Mouse (Mus musculus): ENCODE measurements around the gene Fbn1. TPM values are rescaled to one million over a fixed set of nuclear protein-coding genes. Genes with fewer than 3 reads are reported as not detected.

Gene Fbn1
- polyA plus RNA-seq, 2 experiments: 0.73 to 1.3 TPM

DNA sequence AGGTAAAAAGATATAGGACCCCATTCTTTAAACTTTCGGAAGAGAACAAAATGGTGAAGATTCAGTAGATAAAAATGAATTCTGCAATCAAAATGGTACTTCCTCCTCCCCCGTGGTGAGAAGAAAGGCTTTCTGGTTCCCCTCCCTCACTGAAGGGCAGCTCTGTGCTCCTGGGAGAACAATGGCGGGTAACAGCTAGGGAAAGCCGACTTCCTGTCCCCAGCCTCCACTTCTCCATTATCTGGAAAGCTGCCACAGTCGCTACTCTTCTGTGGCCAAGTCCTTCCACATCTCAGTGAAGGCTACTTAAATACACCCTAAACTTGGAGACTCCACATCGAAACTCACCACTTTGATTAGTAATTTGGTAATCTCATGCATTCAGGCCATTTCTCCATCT is 43.8 kb downstream of the Fbn1 start:
- DNase-seq (ENCODE audit: low read depth in 3 of 3, low spot score in 3 of 3) (no peak), ATAC-seq (ENCODE audit: insufficient read depth) (no peak)
- Histone ChIP-seq H3K36me3 (replicated peaks; ENCODE audit: control insufficient read depth, insufficient read depth, low read depth) (no peaks in the 10 kb centered on the region), H3K4me3 (ENCODE audit: insufficient read depth in 1 of 2, low read depth in 2 of 2, low read length in 2 of 2) (no peak overlapping the region), H3K9ac (replicated peaks) (no peak overlapping the region), H3K4me1 (replicated peaks; ENCODE audit: control insufficient read depth in 2 of 2, insufficient read depth in 2 of 2, low read length in 1 of 2) (no peaks in the 10 kb centered on the region), H3K4me2 (ENCODE audit: low read depth) (no peak overlapping the region), H3K27me3 (ENCODE audit: control insufficient read depth, insufficient read depth, low read length) (no peaks in the 10 kb centered on the region), H3K9me3 (ENCODE audit: control insufficient read depth, low read length) (no peaks in the 10 kb centered on the region), H3K27ac (no peak overlapping the region)
- no peak for TF ChIP-seq EP300 (IDR thresholded peaks at IDR 0.05; ENCODE audit: low read depth)
- no peak for TF ChIP-seq CTCF (IDR thresholded peaks at IDR 0.05; ENCODE audit: low read depth)
- 33% methylated on average over 6 of the region's 6 CpGs for WGBS (ENCODE audit: insufficient replicate concordance)

DNA sequence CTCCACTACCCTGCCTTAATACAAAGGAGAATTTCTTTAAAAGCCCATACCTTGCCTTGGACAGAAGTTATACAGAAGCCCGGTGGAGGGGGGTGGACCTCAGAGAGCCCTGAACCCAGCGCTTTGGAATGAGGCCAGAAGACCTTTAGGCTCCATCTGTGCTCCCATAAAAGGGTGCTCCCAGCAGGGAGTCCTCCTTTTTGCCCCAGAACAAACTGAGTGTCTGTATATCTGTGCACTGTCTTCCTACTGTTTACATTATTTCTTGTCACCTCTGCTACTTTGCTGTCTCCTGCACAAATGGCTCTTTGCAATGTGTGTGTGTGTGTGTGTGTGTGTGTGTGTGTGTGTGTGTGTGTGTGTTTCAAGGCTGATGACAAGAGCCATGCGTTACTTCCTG is 48.7 kb downstream of the Fbn1 start:
- Histone ChIP-seq H3K36me3 (replicated peaks; ENCODE audit: control insufficient read depth, insufficient read depth, low read depth) (no peaks in the 10 kb centered on the region), H3K27me3 (ENCODE audit: control insufficient read depth, insufficient read depth, low read length) (no peaks in the 10 kb centered on the region), H3K9ac (replicated peaks) (no peak overlapping the region), H3K9me3 (ENCODE audit: control insufficient read depth, low read length) (no peaks in the 10 kb centered on the region), H3K4me1 (replicated peaks; ENCODE audit: control insufficient read depth in 2 of 2, insufficient read depth in 2 of 2, low read length in 1 of 2) (no peaks in the 10 kb centered on the region), H3K27ac (no peak overlapping the region), H3K4me3 (ENCODE audit: insufficient read depth in 1 of 2, low read depth in 2 of 2, low read length in 2 of 2) (no peak overlapping the region), H3K4me2 (ENCODE audit: low read depth) (no peak overlapping the region)
- DNase-seq (ENCODE audit: low read depth in 3 of 3, low spot score in 3 of 3) (no peak), ATAC-seq (ENCODE audit: insufficient read depth) (no peak)
- TF ChIP-seq EP300 (IDR thresholded peaks at IDR 0.05; ENCODE audit: low read depth) (no peak), CTCF (IDR thresholded peaks at IDR 0.05; ENCODE audit: low read depth) (no peak)
- WGBS (ENCODE audit: insufficient replicate concordance): 56% methylated on average over 3 of the region's 3 CpGs

DNA sequence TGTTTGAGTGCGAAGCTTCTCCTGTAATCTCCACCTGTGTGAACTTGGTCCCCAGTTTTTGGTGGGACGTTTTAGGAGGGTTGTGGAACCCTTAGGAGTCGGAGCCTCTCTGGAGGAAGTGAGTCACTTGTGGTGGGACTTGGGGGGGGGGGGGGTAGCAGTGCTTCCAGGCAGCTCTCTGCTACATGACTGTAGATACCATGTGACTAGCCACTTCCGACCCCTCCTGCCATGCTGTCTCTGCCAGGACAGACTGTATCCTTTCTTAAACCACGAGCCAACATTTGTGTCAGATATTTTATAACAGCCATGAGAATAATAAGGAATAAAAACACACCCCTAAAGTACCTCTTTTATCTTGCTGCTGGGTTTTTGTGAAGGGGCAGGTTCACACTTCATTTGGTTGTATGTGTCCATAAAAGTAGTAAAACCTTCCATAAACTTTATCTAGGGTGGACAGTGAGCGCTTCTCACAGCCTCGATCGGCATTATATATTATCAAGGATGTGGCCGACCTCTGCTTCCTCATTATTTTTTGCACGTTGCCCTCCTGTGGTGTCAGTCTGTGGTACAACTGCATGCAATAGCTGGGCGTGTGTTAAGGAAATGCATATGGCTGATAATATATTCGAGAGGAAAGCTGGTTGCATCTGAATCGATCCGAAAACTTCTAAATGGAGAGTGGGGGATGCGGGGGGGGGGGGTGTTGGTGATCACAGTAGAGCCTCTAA is 51.6 kb downstream of the Fbn1 start:
- H3K27ac ChIP-seq: no peak overlapping the region
- no peak overlapping the region for H3K4me3 ChIP-seq (ENCODE audit: insufficient read depth in 1 of 2, low read depth in 2 of 2, low read length in 2 of 2)
- H3K9ac ChIP-seq (replicated peaks): no peak overlapping the region
- no peaks in the 10 kb centered on the region for H3K36me3 ChIP-seq (replicated peaks; ENCODE audit: control insufficient read depth, insufficient read depth, low read depth)
- no peaks in the 10 kb centered on the region for H3K4me1 ChIP-seq (replicated peaks; ENCODE audit: control insufficient read depth in 2 of 2, insufficient read depth in 2 of 2, low read length in 1 of 2)
- no peak for TF ChIP-seq CTCF (IDR thresholded peaks at IDR 0.05; ENCODE audit: low read depth)
- TF ChIP-seq EP300 (IDR thresholded peaks at IDR 0.05; ENCODE audit: low read depth): no peak
- H3K27me3 ChIP-seq (ENCODE audit: control insufficient read depth, insufficient read depth, low read length): no peaks in the 10 kb centered on the region
- DNase-seq (ENCODE audit: low read depth in 3 of 3, low spot score in 3 of 3): peak in 1 of 3 experiments; percentile 4
- H3K9me3 ChIP-seq (ENCODE audit: control insufficient read depth, low read length): no peaks in the 10 kb centered on the region
- H3K4me2 ChIP-seq (ENCODE audit: low read depth): no peak overlapping the region
- peak; percentile 52 for ATAC-seq (ENCODE audit: insufficient read depth)
- WGBS (ENCODE audit: insufficient replicate concordance): 16% methylated on average over 15 of the region's 15 CpGs

DNA sequence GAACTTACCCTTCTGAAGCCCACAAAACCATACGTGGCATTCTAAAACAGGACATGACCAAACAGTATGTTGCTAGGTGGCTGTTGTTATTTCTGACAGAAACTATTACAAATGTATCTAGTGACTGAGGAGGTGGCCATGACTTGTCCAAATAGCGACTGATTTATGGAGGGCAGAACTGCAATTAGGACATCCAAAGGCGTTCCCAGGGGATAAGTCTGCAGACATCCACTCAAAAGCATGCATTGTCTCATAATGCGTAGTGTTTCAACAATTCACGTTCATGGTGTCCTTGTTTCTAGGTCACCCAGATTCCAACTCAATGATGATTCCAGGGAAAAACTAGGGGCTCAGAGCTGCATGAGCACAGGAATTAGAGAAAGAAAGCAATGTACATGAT is 53.0 kb downstream of the Fbn1 start:
- H3K9me3 ChIP-seq (ENCODE audit: control insufficient read depth, low read length): no peaks in the 10 kb centered on the region
- no peak overlapping the region for H3K4me2 ChIP-seq (ENCODE audit: low read depth)
- DNase-seq (ENCODE audit: low read depth in 3 of 3, low spot score in 3 of 3) (no peak), ATAC-seq (ENCODE audit: insufficient read depth) (no peak)
- no peaks in the 10 kb centered on the region for H3K27me3 ChIP-seq (ENCODE audit: control insufficient read depth, insufficient read depth, low read length)
- no peaks in the 10 kb centered on the region for H3K36me3 ChIP-seq (replicated peaks; ENCODE audit: control insufficient read depth, insufficient read depth, low read depth)
- no peaks in the 10 kb centered on the region for H3K4me1 ChIP-seq (replicated peaks; ENCODE audit: control insufficient read depth in 2 of 2, insufficient read depth in 2 of 2, low read length in 1 of 2)
- TF ChIP-seq EP300 (IDR thresholded peaks at IDR 0.05; ENCODE audit: low read depth) (no peak), CTCF (IDR thresholded peaks at IDR 0.05; ENCODE audit: low read depth) (no peak)
- H3K9ac ChIP-seq (replicated peaks): no peak overlapping the region
- H3K4me3 ChIP-seq (ENCODE audit: insufficient read depth in 1 of 2, low read depth in 2 of 2, low read length in 2 of 2): no peak overlapping the region
- no peak overlapping the region for H3K27ac ChIP-seq
- 64% methylated on average over 5 of the region's 5 CpGs for WGBS (ENCODE audit: insufficient replicate concordance)

DNA sequence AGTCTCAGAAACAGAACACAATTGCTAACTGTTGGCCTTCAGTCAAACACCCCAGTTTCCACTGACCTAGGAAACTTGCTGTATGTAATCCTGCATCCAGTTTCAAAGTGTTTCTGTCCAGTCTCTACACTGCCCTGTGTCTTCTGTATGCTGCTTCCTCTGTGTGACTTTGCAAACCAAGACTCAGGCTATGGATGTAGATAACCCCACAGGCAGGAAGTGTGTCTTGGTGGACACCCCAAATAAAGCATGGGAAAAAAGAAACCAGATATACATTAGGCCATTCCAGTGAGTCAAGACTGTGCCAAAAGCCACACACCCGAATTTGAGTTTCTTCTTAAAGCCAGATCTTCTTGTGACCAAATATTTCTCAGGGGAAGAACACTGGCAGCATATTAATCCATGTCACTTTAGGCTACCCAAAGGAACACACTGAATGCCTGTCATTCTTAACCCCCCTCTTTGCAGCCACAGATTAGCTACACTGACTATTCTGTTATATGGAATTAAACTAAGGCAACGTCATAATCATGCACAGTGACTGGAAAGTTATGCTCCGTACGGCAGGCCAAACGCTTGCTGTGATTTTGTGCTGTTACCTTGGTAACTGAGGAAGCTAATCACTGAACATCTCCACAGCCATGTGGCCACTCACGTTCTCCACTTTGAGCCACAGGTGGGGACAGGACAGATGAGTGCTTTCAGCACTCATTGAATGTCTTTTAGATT is 55.3 kb downstream of the Fbn1 start:
- WGBS (ENCODE audit: insufficient replicate concordance): 52% methylated on average over 6 of the region's 6 CpGs

More for the DNA sequence above, 55.3 kb downstream of the Fbn1 start:
- Histone ChIP-seq H3K27ac (no peak overlapping the region), H3K27me3 (ENCODE audit: control insufficient read depth, insufficient read depth, low read length) (no peaks in the 10 kb centered on the region), H3K4me1 (replicated peaks; ENCODE audit: control insufficient read depth in 2 of 2, insufficient read depth in 2 of 2, low read length in 1 of 2) (no peaks in the 10 kb centered on the region), H3K9ac (replicated peaks) (no peak overlapping the region), H3K4me2 (ENCODE audit: low read depth) (no peak overlapping the region), H3K9me3 (ENCODE audit: control insufficient read depth, low read length) (no peaks in the 10 kb centered on the region), H3K4me3 (ENCODE audit: insufficient read depth in 1 of 2, low read depth in 2 of 2, low read length in 2 of 2) (no peak overlapping the region), H3K36me3 (replicated peaks; ENCODE audit: control insufficient read depth, insufficient read depth, low read depth) (no peaks in the 10 kb centered on the region)
- ATAC-seq (ENCODE audit: insufficient read depth) (no peak), DNase-seq (ENCODE audit: low read depth in 3 of 3, low spot score in 3 of 3) (no peak)
- no peak for TF ChIP-seq EP300 (IDR thresholded peaks at IDR 0.05; ENCODE audit: low read depth)
- no peak for TF ChIP-seq CTCF (IDR thresholded peaks at IDR 0.05; ENCODE audit: low read depth)

Measured in liver, embryonic 14.5 days (tissue).